Mouse (Mus musculus): ENCODE measurements around the gene Ube2l3. TPM values are rescaled to one million over a fixed set of nuclear protein-coding genes. Genes with fewer than 3 reads are reported as not detected.

Ube2l3 gene
- total and polyA plus RNA-seq, 2 experiments from 2014 or later, result 108 to 310 TPM

DNA sequence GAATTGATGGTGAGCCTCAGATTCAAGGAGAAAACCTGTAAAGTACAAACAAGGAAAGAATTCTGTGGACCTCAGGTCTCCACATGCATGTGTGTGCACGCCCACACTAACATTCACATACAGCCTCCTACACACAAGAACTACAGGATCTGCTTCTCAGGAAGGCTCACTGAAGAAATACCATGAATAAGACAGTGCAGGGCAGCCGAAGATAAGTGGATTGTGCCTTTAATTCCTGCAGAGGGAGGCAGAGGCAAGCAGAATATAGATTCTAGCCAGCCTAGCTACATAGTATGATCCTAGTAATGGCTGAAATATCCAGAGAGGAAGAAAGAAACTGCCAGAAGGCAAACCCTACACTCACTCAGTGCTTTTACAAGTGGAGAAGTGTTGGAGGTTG is 472 bp downstream of the Ube2l3 start:
- Histone ChIP-seq H3K9me3 (ENCODE audit: low read length) (no peaks in the 10 kb centered on the region), H3K27ac (ENCODE audit: low read depth, low read length) (no peak overlapping the region), H3K36me3 (ENCODE audit: insufficient read depth, low read length) (no peaks in the 10 kb centered on the region), H3K9ac (replicated peaks; ENCODE audit: low read length, poor library complexity, severe bottlenecking) (no peak overlapping the region), H3K4me2 (ENCODE audit: low read depth, low read length, poor library complexity, severe bottlenecking) (no peak overlapping the region), H3K4me1 (ENCODE audit: insufficient read depth, low read length) (peaks cover 5% of the 10 kb centered on the region; the same call in 1 of the 2 replicates), H3K27me3 (ENCODE audit: insufficient read depth, low read length) (no peaks in the 10 kb centered on the region), H3K4me3 (ENCODE audit: low read depth, low read length) (no peak overlapping the region)
- TF ChIP-seq CTCF (IDR thresholded peaks at IDR 0.05), result peak; percentile 71
- DNase-seq (ENCODE audit: low spot score) (peak; percentile 55), ATAC-seq (ENCODE audit: low FRiP score) (peak; percentile 70)
- 49% methylated on average over 2 of the region's 2 CpGs for WGBS

DNA sequence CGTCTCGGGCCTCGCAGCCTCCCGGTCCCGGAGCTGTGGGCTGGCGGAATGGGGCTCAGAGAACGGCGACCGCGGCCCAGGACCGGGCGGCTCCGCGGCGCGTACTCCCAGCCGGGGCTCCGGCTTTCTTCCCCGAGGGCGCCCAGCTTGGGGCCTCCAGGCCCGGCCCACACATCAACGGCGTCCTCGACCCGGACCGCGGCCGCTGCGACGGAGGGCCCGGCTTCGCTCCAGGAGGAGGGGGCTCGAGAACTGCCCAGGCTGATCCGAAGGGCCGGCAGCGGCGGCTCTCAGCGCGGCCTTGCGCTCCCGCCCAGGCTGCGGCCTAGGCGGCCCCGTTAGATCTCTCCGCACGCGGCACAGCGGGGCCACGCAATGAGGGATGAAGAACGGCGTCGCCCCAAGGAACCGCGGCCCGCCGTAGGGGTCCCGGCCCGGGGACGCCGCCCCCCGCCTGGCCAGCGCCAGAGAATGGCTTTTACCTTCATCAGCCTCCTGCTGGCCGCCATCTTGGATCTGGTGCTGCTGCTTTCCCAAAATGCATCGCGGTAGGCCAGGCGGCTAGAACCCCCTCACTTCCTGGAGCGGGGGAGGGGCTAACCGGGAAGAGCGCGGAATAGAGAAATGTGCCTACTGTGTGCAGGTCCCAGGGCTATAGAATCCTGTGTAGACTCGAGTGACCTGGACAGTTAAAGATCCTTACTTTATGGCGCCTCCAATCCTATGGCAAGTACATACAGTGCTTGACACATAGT is 1.3 kb downstream of the Ube2l3 start:
- H3K4me1 ChIP-seq (ENCODE audit: insufficient read depth, low read length), result peaks cover 5% of the 10 kb centered on the region; the same call in 1 of the 2 replicates
- no peaks in the 10 kb centered on the region for H3K36me3 ChIP-seq (ENCODE audit: insufficient read depth, low read length)
- H3K4me3 ChIP-seq (ENCODE audit: low read depth, low read length), result peak overlapping the region; percentile 99
- peak overlapping the region; percentile 81 for H3K4me2 ChIP-seq (ENCODE audit: low read depth, low read length, poor library complexity, severe bottlenecking)
- peak overlapping the region; percentile 80 for H3K27ac ChIP-seq (ENCODE audit: low read depth, low read length)
- TF ChIP-seq CTCF (IDR thresholded peaks at IDR 0.05), result peak; percentile 4; the same call in 1 of the 2 replicates
- DNase-seq (ENCODE audit: low spot score) (peak; percentile 86), ATAC-seq (ENCODE audit: low FRiP score) (peak; percentile 90)
- peak overlapping the region; percentile 99 for H3K9ac ChIP-seq (replicated peaks; ENCODE audit: low read length, poor library complexity, severe bottlenecking)
- under 1% methylated on average over 62 of the region's 72 CpGs for WGBS
- H3K27me3 ChIP-seq (ENCODE audit: insufficient read depth, low read length), result no peaks in the 10 kb centered on the region
- H3K9me3 ChIP-seq (ENCODE audit: low read length), result no peaks in the 10 kb centered on the region

DNA sequence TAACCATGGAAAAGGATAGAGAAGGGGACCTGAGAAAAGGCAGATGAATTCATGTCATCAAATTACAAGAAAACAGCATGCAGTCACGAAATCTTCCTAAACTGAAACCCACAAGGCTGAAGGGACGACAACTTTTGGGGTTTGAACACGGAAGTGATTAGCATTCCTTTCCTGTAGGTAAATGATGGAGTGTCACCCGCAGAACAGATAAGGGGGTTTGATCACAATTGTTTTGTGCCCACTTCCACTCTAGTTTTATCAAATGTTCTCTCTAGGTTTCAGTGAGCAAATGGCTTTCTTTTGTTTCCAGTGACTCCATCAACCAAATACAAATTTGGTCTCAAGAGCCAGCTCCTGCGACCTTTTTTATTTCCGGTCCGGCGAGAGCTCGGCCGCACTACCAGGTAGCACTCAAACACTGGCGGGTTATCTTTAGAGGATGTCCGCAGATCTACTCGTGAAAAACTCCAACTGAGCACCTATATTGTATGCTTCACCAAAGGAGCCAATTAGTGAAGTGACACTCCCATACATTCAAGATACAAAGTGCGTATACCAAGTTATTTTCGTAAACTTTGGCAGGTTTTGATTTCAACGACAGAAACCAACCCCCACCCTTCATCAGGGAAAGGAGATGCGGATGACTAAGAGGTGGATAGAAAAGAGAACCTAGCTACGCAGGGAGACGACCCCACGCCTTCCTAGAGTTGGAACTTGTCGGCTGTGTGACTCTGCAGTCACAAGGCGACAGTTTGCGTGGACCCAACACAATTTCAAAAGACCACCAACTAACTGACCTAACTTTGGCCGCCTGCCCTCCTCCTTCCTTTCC is 2.1 kb downstream of the Ube2l3 start:
- Histone ChIP-seq H3K4me3 (ENCODE audit: low read depth, low read length) (peak overlapping the region; percentile 99), H3K27me3 (ENCODE audit: insufficient read depth, low read length) (no peaks in the 10 kb centered on the region), H3K4me2 (ENCODE audit: low read depth, low read length, poor library complexity, severe bottlenecking) (peak overlapping the region; percentile 81), H3K36me3 (ENCODE audit: insufficient read depth, low read length) (no peaks in the 10 kb centered on the region), H3K27ac (ENCODE audit: low read depth, low read length) (peak overlapping the region; percentile 80), H3K4me1 (ENCODE audit: insufficient read depth, low read length) (peaks cover 5% of the 10 kb centered on the region; the same call in 1 of the 2 replicates), H3K9ac (replicated peaks; ENCODE audit: low read length, poor library complexity, severe bottlenecking) (peak overlapping the region; percentile 99), H3K9me3 (ENCODE audit: low read length) (no peaks in the 10 kb centered on the region)
- ATAC-seq (ENCODE audit: low FRiP score) (0 out of 2 replicates have a peak, but pooled peaks have one; percentile 3), DNase-seq (ENCODE audit: low spot score) (no peak)
- 8% methylated on average over 24 of the region's 24 CpGs for WGBS
- no peak for TF ChIP-seq CTCF (IDR thresholded peaks at IDR 0.05)

DNA sequence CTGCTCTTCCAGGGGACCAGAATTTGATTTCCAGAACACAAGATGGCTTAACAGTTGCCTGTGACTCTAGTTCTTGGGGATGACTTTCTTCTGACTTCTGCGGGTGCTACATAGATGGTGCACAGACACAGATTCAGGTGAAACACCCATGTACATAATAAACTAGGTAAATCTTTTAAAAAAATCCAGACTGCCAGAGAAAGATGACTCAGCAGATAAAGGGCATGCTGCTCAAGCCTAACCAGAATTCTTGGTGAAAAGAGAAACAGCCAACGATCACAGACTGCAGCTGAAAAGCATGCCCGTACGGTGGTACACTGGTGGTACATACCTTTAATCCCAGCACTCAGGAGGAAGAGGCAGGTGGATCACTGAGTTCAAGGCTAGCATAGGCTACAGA is 8.6 kb downstream of the Ube2l3 start:
- DNase-seq (ENCODE audit: low spot score) (no peak), ATAC-seq (ENCODE audit: low FRiP score) (no peak)
- Histone ChIP-seq H3K36me3 (ENCODE audit: insufficient read depth, low read length) (no peaks in the 10 kb centered on the region), H3K4me2 (ENCODE audit: low read depth, low read length, poor library complexity, severe bottlenecking) (no peak overlapping the region), H3K9ac (replicated peaks; ENCODE audit: low read length, poor library complexity, severe bottlenecking) (no peak overlapping the region), H3K4me1 (ENCODE audit: insufficient read depth, low read length) (no peaks in the 10 kb centered on the region), H3K4me3 (ENCODE audit: low read depth, low read length) (no peak overlapping the region), H3K9me3 (ENCODE audit: low read length) (no peaks in the 10 kb centered on the region), H3K27me3 (ENCODE audit: insufficient read depth, low read length) (no peaks in the 10 kb centered on the region), H3K27ac (ENCODE audit: low read depth, low read length) (no peak overlapping the region)
- TF ChIP-seq CTCF (IDR thresholded peaks at IDR 0.05), result no peak
- WGBS, result 97% methylated on average over 4 of the region's 4 CpGs

DNA sequence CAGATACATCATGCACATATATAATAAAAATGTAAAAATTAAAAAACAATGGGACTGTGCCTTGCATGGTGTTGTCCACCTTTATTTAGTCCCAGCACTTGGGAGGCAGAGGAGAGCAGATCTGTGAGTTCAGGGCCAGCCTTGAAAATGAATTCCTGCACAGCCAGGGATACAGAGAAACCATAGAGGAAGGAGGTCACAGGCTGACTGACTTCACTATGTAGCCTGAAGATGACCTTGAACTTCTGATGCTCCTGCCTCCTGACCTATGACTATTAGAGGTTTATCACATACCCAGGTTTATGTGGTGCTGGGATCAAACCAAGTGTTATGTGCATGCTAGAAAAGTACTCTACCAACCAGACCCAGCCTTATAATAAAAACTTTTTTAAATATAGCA is 17.0 kb downstream of the Ube2l3 start:
- no peak for TF ChIP-seq CTCF (IDR thresholded peaks at IDR 0.05)
- Histone ChIP-seq H3K4me1 (ENCODE audit: insufficient read depth, low read length) (no peaks in the 10 kb centered on the region), H3K27me3 (ENCODE audit: insufficient read depth, low read length) (no peaks in the 10 kb centered on the region), H3K4me2 (ENCODE audit: low read depth, low read length, poor library complexity, severe bottlenecking) (no peak overlapping the region), H3K9ac (replicated peaks; ENCODE audit: low read length, poor library complexity, severe bottlenecking) (no peak overlapping the region), H3K4me3 (ENCODE audit: low read depth, low read length) (no peak overlapping the region), H3K9me3 (ENCODE audit: low read length) (no peaks in the 10 kb centered on the region), H3K36me3 (ENCODE audit: insufficient read depth, low read length) (0 out of 2 replicates have a peak, but pooled peaks cover 3% of the 10 kb centered on the region), H3K27ac (ENCODE audit: low read depth, low read length) (no peak overlapping the region)
- DNase-seq (ENCODE audit: low spot score), result no peak
- no peak for ATAC-seq (ENCODE audit: low FRiP score)

DNA sequence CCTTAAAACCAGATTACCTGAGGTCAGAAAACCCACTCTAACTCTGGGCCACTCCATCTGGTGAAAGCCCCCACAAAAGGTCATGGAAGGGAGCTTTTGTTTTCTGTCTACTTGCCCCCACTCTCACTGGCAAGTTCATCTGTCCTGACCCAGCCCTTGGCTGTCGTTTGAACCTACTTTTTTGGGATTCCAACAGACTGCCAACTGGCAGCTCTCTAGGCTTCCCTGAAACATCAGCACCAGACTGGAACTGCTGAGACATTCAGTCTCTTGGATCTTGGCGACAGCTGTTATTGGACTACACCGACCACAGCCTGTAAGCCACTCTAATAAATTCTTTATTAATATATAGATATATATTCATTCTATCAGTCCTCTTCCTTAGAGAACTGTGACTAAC is 19.4 kb downstream of the Ube2l3 start:
- 0 out of 2 replicates have a peak, but pooled peaks cover 3% of the 10 kb centered on the region for H3K36me3 ChIP-seq (ENCODE audit: insufficient read depth, low read length)
- ATAC-seq (ENCODE audit: low FRiP score) (no peak), DNase-seq (ENCODE audit: low spot score) (no peak)
- H3K4me2 ChIP-seq (ENCODE audit: low read depth, low read length, poor library complexity, severe bottlenecking), result no peak overlapping the region
- H3K27ac ChIP-seq (ENCODE audit: low read depth, low read length), result no peak overlapping the region
- H3K9ac ChIP-seq (replicated peaks; ENCODE audit: low read length, poor library complexity, severe bottlenecking), result no peak overlapping the region
- H3K27me3 ChIP-seq (ENCODE audit: insufficient read depth, low read length), result no peaks in the 10 kb centered on the region
- no peak overlapping the region for H3K4me3 ChIP-seq (ENCODE audit: low read depth, low read length)
- H3K9me3 ChIP-seq (ENCODE audit: low read length), result no peaks in the 10 kb centered on the region
- TF ChIP-seq CTCF (IDR thresholded peaks at IDR 0.05), result no peak
- WGBS, result 75% methylated on average over 3 of the region's 3 CpGs
- no peaks in the 10 kb centered on the region for H3K4me1 ChIP-seq (ENCODE audit: insufficient read depth, low read length)
